Mouse (Mus musculus) midbrain, postnatal 0 days (tissue): ENCODE results near the gene Mtor. TPM values are rescaled to one million over a fixed set of nuclear protein-coding genes. Genes with fewer than 3 reads are reported as not detected.

ENCODE experiments used
- ATAC-seq: fragments of 200-750 bp; cut with Nextera tagmentation; 2 replicates; pipeline ENCODE4 v1.8.0; 2017; ENCODE audit warnings: moderate number of reproducible peaks, mild to moderate bottlenecking, moderate TSS enrichment, moderate library complexity; ENCODE audit not compliant: low FRiP score
- DNase-seq: peaks from one replicate; pipeline ENCODE4 v3.0.0-alpha.2; 2015; ENCODE audit warnings: low spot score
- H3K27ac ChIP-seq: fragments of 300-500 bp; sonication (generic); 2 replicates; pipeline ENCODE4 v1.5.1; 2014; ENCODE audit warnings: low read depth, mild to moderate bottlenecking, low read length, mixed read lengths
- H3K27me3 ChIP-seq: fragments of 300-500 bp; sonication (generic); 2 replicates; pipeline ENCODE4 v1.6.1; 2014; ENCODE audit warnings: low read length, control low read depth, mixed read lengths; ENCODE audit not compliant: insufficient read depth
- H3K36me3 ChIP-seq: fragments of 300-500 bp; sonication (generic); 2 replicates; pipeline ENCODE4 v1.6.1; 2014; ENCODE audit warnings: low read length, control low read depth, mixed read lengths; ENCODE audit not compliant: insufficient read depth
- H3K4me1 ChIP-seq: fragments of 300-500 bp; sonication (generic); 2 replicates; pipeline ENCODE4 v1.6.1; 2014; ENCODE audit warnings: mild to moderate bottlenecking, control low read depth, antibody characterized with exemption, low read length, mixed read lengths; ENCODE audit not compliant: insufficient read depth
- H3K4me2 ChIP-seq: fragments of 300-500 bp; sonication (generic); 2 replicates; pipeline ENCODE4 v1.6.1; 2014; ENCODE audit warnings: low read depth, mild to moderate bottlenecking, low read length, mixed read lengths; ENCODE audit not compliant: poor library complexity, severe bottlenecking
- H3K4me3 ChIP-seq: fragments of 300-500 bp; sonication (generic); 2 replicates; pipeline ENCODE4 v1.5.1; 2014; ENCODE audit warnings: low read depth, mild to moderate bottlenecking, low read length, moderate library complexity
- H3K9ac ChIP-seq: fragments of 300-500 bp; sonication (generic); replicated peaks from 2 replicates; pipeline ENCODE4 v1.6.1; 2014; ENCODE audit warnings: mild to moderate bottlenecking, low read length, moderate library complexity, mixed read lengths; ENCODE audit not compliant: poor library complexity, severe bottlenecking
- H3K9me3 ChIP-seq: fragments of 300-500 bp; sonication (generic); 2 replicates; pipeline ENCODE4 v1.6.1; 2016; ENCODE audit warnings: low read length, control low read depth
- CTCF ChIP-seq: IDR thresholded peaks from 2 replicates; pipeline ENCODE4 v1.5.1; 2016; ENCODE audit warnings: antibody characterized with exemption, mild to moderate bottlenecking
- WGBS: fragments of 180-500 bp; shearing (Covaris S2); extraction: QIAGEN DNeasy Blood & Tissue Kit; methylation state at CpG from one replicate; pipeline ENCODE4 v1.1.7; 2014; 5-methylcytosine and 5-hydroxymethylcytosine counted together
- polyA plus RNA-seq: library from polyadenylated mRNA; unstranded; fragments of >200 nt; fragmentation: Nextera tagmentation; extraction: Ambion mirVana; gene quantifications from 2 replicates; pipeline ENCODE4 v1.2.1, GENCODE M21; 2015
- total RNA-seq: library from RNA; depleted of rRNA; stranded (reverse); fragments of >200 nt; gene quantifications from 2 replicates; pipeline ENCODE4 v1.2.3, GENCODE M21; 2014

The Mtor gene
- total and polyA plus RNA-seq, 2 experiments from 2014 or later = 27.8 to 54.5 TPM

GRCm38 (mm10) chr4:148408256-148408975, 40.0 kb upstream of the Mtor start:
- Histone ChIP-seq H3K9me3 (no peaks in the 10 kb centered on the region), H3K4me1 (peaks cover 12% of the 10 kb centered on the region; the same call in 1 of the 2 replicates), H3K27ac (no peak overlapping the region), H3K4me2 (no peak overlapping the region), H3K36me3 (no peaks in the 10 kb centered on the region), H3K4me3 (no peak overlapping the region), H3K9ac (no peak overlapping the region), H3K27me3 (no peaks in the 10 kb centered on the region)
- TF ChIP-seq CTCF = no peak
- DNase-seq (no peak), ATAC-seq (no peak)
- 76% methylated on average over 10 of the region's 10 CpGs for WGBS

GRCm38 (mm10) chr4:148415575-148415974, 32.8 kb upstream of the Mtor start:
- Histone ChIP-seq H3K4me1 (peaks cover 14% of the 10 kb centered on the region; the same call in 1 of the 2 replicates), H3K27me3 (no peaks in the 10 kb centered on the region; the same call in 1 of the 2 replicates), H3K27ac (no peak overlapping the region), H3K9ac (no peak overlapping the region), H3K4me3 (no peak overlapping the region), H3K36me3 (no peaks in the 10 kb centered on the region), H3K9me3 (no peaks in the 10 kb centered on the region), H3K4me2 (peak overlapping the region; percentile 22; the same call in 1 of the 2 replicates)
- no peak for DNase-seq
- 14% methylated on average over 16 of the region's 16 CpGs for WGBS
- no peak for TF ChIP-seq CTCF
- ATAC-seq = peak; percentile 47

- H3K36me3 ChIP-seq = no peaks in the 10 kb centered on the region
- H3K27ac ChIP-seq = peak overlapping the region; percentile 67; the same call in 1 of the 2 replicates
- peak; percentile 15; the same call in 1 of the 2 replicates for ATAC-seq
- H3K27me3 ChIP-seq = no peaks in the 10 kb centered on the region; the same call in 1 of the 2 replicates
- no peaks in the 10 kb centered on the region for H3K9me3 ChIP-seq
- H3K4me1 ChIP-seq = peaks cover 14% of the 10 kb centered on the region; the same call in 1 of the 2 replicates
- DNase-seq = peak; percentile 51
- 15% methylated on average over 11 of the region's 11 CpGs for WGBS
- 0 out of 2 replicates have a peak overlapping the region, but pooled peaks have one; percentile 13 for H3K9ac ChIP-seq
- H3K4me3 ChIP-seq = no peak overlapping the region
- no peak overlapping the region for H3K4me2 ChIP-seq
- no peak for TF ChIP-seq CTCF
These were observed 31.3 kb upstream of the Mtor start for GRCm38 (mm10) chr4:148417074-148417526.

- peaks cover 14% of the 10 kb centered on the region; the same call in 1 of the 2 replicates for H3K4me1 ChIP-seq
- H3K36me3 ChIP-seq = no peaks in the 10 kb centered on the region
- ATAC-seq = no peak
- H3K4me3 ChIP-seq = no peak overlapping the region
- H3K9ac ChIP-seq = 0 out of 2 replicates have a peak overlapping the region, but pooled peaks have one; percentile 13
- no peaks in the 10 kb centered on the region; the same call in 1 of the 2 replicates for H3K27me3 ChIP-seq
- H3K4me2 ChIP-seq = no peak overlapping the region
- peak overlapping the region; percentile 67 for H3K27ac ChIP-seq
- WGBS = 18% methylated on average over 6 of the region's 6 CpGs
- DNase-seq = no peak
- TF ChIP-seq CTCF = no peak
- H3K9me3 ChIP-seq = no peaks in the 10 kb centered on the region
These were observed 30.9 kb upstream of the Mtor start for GRCm38 (mm10) chr4:148417559-148417958.

GRCm38 (mm10) chr4:148426950-148427850, 21.2 kb upstream of the Mtor start:
- DNase-seq (no peak), ATAC-seq (no peak)
- Histone ChIP-seq H3K27ac (no peak overlapping the region), H3K4me2 (no peak overlapping the region), H3K4me3 (no peak overlapping the region), H3K4me1 (no peaks in the 10 kb centered on the region), H3K27me3 (no peaks in the 10 kb centered on the region), H3K9ac (no peak overlapping the region), H3K36me3 (0 out of 2 replicates have a peak, but pooled peaks cover 2% of the 10 kb centered on the region), H3K9me3 (no peaks in the 10 kb centered on the region)
- 69% methylated on average over 10 of the region's 10 CpGs for WGBS
- no peak for TF ChIP-seq CTCF
